Mouse (Mus musculus): Measurements from ENCODE around the gene Parp1. TPM values are rescaled to one million over a fixed set of nuclear protein-coding genes. Genes with fewer than 3 reads are reported as not detected.
"Not testable (repeated sequence)": the region's sequence is repeated elsewhere in the genome, so short reads cannot be mapped to it uniquely, and the experiment has no call there.

Gene Parp1
- total RNA-seq, 4 experiments from 2014 or later = 107 to 134 (median 123) TPM

- DNase-seq (ENCODE audit: low spot score in 2 of 2) = no peak
Observed at GRCm38 (mm10) chr1:180626141-180626540, 57.4 kb downstream of the Parp1 start.

DNA sequence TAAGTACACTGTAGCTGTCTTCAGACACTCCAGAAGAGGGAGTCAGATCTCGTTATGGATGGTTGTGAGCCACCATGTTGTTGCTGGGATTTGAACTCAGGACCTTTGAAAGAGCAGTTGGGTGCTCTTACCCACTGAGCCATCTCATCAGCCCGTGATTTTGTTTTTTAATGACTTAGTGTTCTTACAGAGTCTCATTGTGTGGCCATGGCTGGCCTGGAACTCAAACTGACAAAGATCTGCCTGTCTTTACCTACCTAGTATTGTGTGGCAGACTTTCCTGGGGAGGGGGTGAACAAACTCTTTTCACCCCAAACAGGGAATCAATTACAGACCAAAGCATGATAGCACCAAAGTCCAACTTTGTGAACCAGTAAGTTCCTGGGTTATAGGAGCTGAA, 69.1 kb downstream of the Parp1 start:
- not testable (repeated sequence) for DNase-seq (ENCODE audit: low spot score in 2 of 2)

DNA sequence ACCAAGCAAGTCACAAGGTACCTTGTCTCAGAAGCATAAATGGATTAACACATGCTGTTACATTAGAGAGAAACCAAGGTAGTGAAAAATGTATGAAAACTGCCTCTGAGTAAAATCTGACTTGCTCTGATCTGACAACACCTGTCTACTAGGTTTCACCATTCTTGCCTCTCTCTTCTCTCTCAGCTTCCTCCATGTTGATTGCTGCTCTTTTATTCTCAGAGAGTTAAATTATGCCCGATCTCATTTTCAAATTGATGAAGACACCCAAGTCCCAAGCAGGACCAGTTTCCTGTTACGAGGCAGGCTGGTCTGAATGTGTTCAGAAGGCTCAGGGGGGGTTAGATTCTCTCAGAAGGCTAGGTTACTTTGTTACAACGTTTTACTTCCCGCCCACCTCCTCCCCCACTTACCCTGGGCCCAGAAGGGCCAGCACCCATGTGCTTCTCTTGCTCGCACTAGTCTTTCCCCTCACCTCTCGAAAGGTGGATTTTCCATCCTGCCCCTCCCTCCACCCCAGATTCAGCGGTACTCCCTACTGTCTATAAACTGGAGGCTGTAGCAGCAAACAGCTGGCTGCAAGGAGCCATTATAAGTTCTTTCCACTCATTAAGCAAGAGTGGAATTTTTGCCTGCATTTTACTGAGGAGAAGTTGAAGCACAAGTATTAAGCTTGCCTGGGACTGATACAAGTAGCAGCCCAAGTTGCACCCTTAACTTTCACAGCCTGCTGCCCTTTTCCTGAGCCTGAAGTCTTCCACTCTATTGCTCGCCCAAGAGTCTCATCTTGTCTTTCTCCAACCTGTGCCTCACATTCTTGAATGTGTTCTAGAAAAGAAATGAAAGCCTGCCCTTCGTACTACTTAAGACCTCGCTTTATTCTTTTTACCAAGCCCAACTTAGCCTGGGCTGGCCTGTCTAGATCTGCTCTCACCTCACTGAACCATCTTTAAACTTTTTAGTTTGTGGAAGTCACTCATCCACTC, 71.0 kb downstream of the Parp1 start:
- no peak for DNase-seq (ENCODE audit: low spot score in 2 of 2)

- DNase-seq (ENCODE audit: low spot score in 2 of 2) = peak in 1 of 2 experiments; percentile 5
Observed at GRCm38 (mm10) chr1:180640605-180641125, 71.9 kb downstream of the Parp1 start.

DNA sequence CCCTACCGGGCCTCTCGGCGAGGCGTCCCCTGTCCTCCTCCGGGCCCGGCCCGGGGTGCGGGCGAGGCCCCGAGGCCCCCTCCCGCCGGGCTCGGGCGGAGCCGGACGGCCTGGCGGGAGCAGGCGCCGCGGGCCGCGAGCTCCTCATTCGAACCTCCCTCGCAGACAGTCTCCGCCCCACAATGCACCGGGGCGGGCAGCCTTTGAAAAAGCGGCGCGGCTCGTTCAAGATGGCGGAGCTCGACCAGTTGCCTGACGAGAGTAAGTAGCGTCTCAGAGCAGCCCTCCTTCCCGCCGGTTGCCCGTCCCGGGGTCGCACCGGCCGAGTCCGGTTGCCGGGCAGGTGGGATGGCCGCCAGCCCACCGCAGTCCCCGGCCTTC, 72.4 kb downstream of the Parp1 start, which contains the start of gene Lin9:
Lin9 (plus strand) TSS at position 14 of the 381 bp plus-strand sequence.
- DNase-seq (ENCODE audit: low spot score in 2 of 2) = peak; percentile 77 to 82

DNA sequence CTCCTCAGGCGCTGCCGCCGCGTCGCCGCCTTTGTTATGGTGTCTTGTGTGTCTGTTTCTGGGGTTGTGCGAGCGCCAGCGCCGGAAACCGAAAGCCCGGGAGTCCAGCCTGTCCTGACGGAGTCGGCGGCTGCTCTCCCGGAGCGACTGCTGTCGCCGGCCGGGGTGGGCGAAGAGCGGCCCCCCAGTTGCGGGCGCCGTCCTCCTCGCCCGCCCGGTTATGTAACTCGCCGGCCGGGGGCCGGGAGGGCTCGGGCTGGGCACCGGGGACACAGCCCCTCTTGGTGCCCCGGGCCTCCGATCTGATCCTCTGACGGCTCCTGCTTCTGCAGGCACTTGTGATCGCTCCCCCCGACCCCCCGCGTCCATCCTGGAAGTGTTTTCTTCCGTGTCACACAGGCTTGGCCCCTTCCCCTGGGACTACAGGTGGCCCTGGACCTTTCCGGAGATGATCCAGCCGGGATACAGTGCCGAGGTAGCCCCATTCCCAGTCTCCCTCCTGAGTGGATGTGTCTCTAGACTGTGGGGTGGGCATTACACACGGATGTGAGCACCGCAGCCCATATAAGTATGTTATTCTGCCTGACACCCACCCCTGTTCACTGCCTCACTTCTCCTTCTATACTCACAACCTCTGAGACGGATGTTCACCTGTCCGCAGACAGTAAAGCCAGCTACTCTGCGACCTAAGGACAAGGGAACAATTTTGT, 72.9 kb downstream of the Parp1 start:
- no peak for DNase-seq (ENCODE audit: low spot score in 2 of 2)

- DNase-seq (ENCODE audit: low spot score in 2 of 2) = no peak
Observed at GRCm38 (mm10) chr1:180642228-180642564, 73.5 kb downstream of the Parp1 start.

Small RNA genes lying within 50 kb of the gene (microRNA-seq; reads per million reads assigned to microRNA genes)
- 0 reads per million in 2 experiments for gene Mir6904

Other genes starting within 250 kb of the Parp1 start
- gene Itpkb, start 238.4 kb upstream of the Parp1 start, total RNA-seq (2022) = 10 to 100 TPM; 26.6 to 39.1 (median 32.4) TPM
- 100 to 1,000 TPM; 255 to 302 (median 277) TPM for gene Stum, start 85.4 kb upstream of the Parp1 start, total RNA-seq (2022)
- gene Lin9, start 72.2 kb downstream of the Parp1 start, total RNA-seq (2022) = 1 to 10 TPM; 2.7 to 4.6 (median 3.6) TPM
- not detected for gene Mixl1, start 128.1 kb downstream of the Parp1 start, total RNA-seq (2022)
- gene Acbd3, start 157.1 kb downstream of the Parp1 start, total RNA-seq (2022) = 10 to 100 TPM; 32.5 to 36.3 (median 34.8) TPM
- 100 to 1,000 TPM; 296 to 316 (median 303) TPM for gene H3f3a, start 245.0 kb downstream of the Parp1 start, total RNA-seq (2022)

Data from layer of hippocampus, adult 8-10 months (tissue).